Mouse (Mus musculus) frontal cortex, postnatal 14 days (tissue): ENCODE measurements at regions not wholly inside any gene's neighbourhood (a gene's known extent, or its start where the extent isn't known, plus 50 kb on each side); places are given as distances from the start of the nearest gene placed in this dataset.
A peak's percentile ranks its signal among the peaks of the same experiment; 100 is the strongest.

Source experiments
- DNase-seq, 2 experiments: peaks; one replicate each; pipeline ENCODE4 v3.0.0; 2022; ENCODE audit warnings: low spot score in 2 of 2

DNA sequence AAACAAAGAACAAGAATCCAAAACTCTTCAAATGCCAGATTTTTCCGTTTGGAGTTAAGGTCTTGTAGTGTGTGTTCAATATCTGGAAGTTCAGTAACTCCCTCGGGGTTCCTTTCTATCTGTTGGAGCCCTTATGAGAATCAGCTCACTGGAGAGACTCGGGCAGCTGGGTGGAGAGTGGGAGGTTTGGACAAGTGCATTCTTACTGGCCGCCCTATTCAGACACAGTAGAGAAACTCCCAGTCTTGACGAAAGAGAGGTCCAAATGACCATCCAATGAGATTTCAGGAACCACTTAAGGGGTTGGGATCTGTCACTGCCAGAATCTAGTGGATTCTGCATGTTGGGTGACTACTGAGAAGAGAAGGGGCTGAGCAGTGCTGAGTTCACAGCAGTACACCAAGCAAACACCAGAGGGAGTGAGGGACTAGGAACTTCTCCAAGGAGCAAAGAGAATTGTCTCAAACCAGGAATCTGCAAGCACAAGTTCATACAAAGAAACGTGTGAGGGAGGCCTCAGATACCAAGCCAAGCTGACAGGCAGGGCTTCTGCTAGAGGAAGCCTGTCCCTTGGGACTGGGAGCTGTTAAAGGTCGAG lies 310.0 kb upstream of the Magi2 start:
- DNase-seq, result peak; percentile 22 to 59

DNA sequence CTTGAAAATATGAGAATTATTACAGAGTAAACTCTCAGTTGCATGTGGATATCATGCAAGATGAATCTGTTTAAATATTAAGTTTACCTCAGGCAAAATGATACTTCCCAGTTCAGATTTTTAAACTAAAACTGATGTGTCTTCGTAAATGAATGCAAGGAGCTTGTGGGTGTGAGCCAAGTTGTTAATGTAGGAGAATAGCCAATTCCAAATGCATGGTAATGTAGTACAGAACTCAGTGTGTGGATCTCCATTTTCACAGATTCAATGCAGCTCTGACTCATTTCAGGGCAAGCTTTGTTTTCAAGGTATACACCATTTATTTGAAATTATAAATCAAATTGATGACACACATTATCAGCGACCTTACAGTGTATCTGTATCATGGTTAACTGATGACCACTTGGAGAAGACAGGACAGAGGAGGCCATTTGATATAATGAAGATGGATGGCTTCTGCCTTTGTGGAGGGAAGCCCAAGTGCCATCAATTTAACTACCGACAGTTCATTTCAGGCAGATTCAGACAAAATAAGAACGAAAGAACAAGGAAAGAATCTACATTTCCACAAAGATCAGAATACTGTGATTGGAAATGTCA lies 272.9 kb upstream of the Magi2 start:
- DNase-seq, result no peak
